Mouse (Mus musculus): ENCODE measurements around the gene Gjd2.

- TF ChIP-seq GATA1 (IDR thresholded peaks at IDR 0.05; ENCODE audit: borderline replicate concordance, low read length) = no peak
- TF ChIP-seq FLI1 (IDR thresholded peaks at IDR 0.05; ENCODE audit: low read length) = no peak
Observed at GRCm38 (mm10) chr2:114060071-114060591, 46.7 kb upstream of the Gjd2 start.

Data from megakaryocyte, embryonic 14.5 days (primary cell).